Mouse (Mus musculus) E14TG2a.4 (cell line): ENCODE measurements around the gene Kif27.

Source experiments
- CTCF ChIP-seq: conservative IDR thresholded peaks from 2 replicates; pipeline ENCODE4 v1.5.1; 2014; ENCODE audit warnings: low read length
- POU5F1 ChIP-seq: IDR thresholded peaks from 2 replicates; pipeline ENCODE4 v1.6.1; 2014; ENCODE audit warnings: low read length, borderline replicate concordance

DNA sequence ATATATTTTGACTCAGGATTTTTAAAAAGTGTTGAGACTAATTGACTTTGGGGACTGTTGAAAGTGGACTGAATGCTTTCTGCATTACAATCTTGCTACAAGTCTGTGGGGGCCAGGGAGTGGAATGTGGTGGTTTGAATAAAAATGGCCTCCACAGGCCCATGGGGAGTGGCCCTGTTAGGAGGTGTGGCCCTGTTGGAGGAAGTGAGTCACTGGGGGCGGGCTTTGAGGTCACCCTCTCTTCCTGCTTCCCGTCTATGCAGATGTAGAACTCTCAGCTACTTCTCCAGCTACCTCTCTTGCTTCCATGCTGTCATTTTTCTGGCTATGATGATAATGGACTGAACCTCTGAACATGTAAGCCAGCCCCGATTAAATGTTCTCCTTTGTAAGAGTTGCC, 60.2 kb downstream of the Kif27 start:
- no peak for TF ChIP-seq CTCF
- no peak for TF ChIP-seq POU5F1
